Mouse (Mus musculus) hindbrain, embryonic 11.5 days (tissue): ENCODE measurements at regions not wholly inside any gene's neighbourhood (a gene's known extent, or its start where the extent isn't known, plus 50 kb on each side); places are given as distances from the start of the nearest gene placed in this dataset.

Source experiments
- ATAC-seq: fragments of 200-750 bp; cut with Nextera tagmentation; 2 replicates; pipeline ENCODE4 v1.8.0; 2017; ENCODE audit warnings: mild to moderate bottlenecking, moderate TSS enrichment, moderate library complexity; ENCODE audit not compliant: low FRiP score
- DNase-seq: peaks from one replicate; pipeline ENCODE4 v3.0.0-alpha.2; 2015; ENCODE audit warnings: low spot score
- H3K27ac ChIP-seq: fragments of 300-500 bp; sonication (generic); 2 replicates; pipeline ENCODE4 v1.5.1; 2014; ENCODE audit warnings: mild to moderate bottlenecking, low read depth, low read length
- H3K27me3 ChIP-seq: fragments of 300-500 bp; sonication (generic); 2 replicates; pipeline ENCODE4 v1.6.1; 2014; ENCODE audit warnings: mild to moderate bottlenecking, low read length, moderate library complexity, mixed read lengths; ENCODE audit not compliant: control insufficient read depth, insufficient read depth
- H3K36me3 ChIP-seq: fragments of 300-500 bp; sonication (generic); 2 replicates; pipeline ENCODE4 v1.6.1; 2014; ENCODE audit warnings: mild to moderate bottlenecking, low read length, moderate library complexity, mixed read lengths; ENCODE audit not compliant: control insufficient read depth, insufficient read depth
- H3K4me1 ChIP-seq: fragments of 300-500 bp; sonication (generic); replicated peaks from 2 replicates; pipeline ENCODE4 v1.6.1; 2014; ENCODE audit warnings: low read length, mixed read lengths; ENCODE audit not compliant: control insufficient read depth, insufficient read depth
- H3K4me2 ChIP-seq: fragments of 300-500 bp; sonication (generic); replicated peaks from 2 replicates; pipeline ENCODE4 v1.6.1; 2014; ENCODE audit warnings: mild to moderate bottlenecking, low read depth, low read length
- H3K4me3 ChIP-seq: fragments of 300-500 bp; sonication (generic); 2 replicates; pipeline ENCODE4 v1.5.1; 2014; ENCODE audit warnings: low read depth, low read length
- H3K9ac ChIP-seq: fragments of 300-500 bp; sonication (generic); 2 replicates; pipeline ENCODE4 v1.6.1; 2014; ENCODE audit warnings: low read depth, low read length
- H3K9me3 ChIP-seq: fragments of 300-500 bp; sonication (generic); 2 replicates; pipeline ENCODE4 v1.6.1; 2016; ENCODE audit warnings: low read length; ENCODE audit not compliant: control insufficient read depth
- WGBS: fragments of 180-500 bp; shearing (Covaris S2); extraction: QIAGEN DNeasy Blood & Tissue Kit; methylation state at CpG from one replicate; pipeline ENCODE4 v1.1.7; 2014; 5-methylcytosine and 5-hydroxymethylcytosine counted together

GRCm38 (mm10) chr14:96825083-96825482, 306.2 kb upstream of the Klhl1 start:
- H3K27ac ChIP-seq = no peak overlapping the region
- H3K9me3 ChIP-seq = no peaks in the 10 kb centered on the region
- H3K27me3 ChIP-seq = no peaks in the 10 kb centered on the region
- no peak for ATAC-seq
- no peak overlapping the region for H3K9ac ChIP-seq
- 83% methylated on average over 1 of the region's 1 CpGs for WGBS
- no peak overlapping the region for H3K4me2 ChIP-seq
- no peaks in the 10 kb centered on the region for H3K4me1 ChIP-seq
- no peak overlapping the region for H3K4me3 ChIP-seq
- DNase-seq = no peak
- H3K36me3 ChIP-seq = no peaks in the 10 kb centered on the region

GRCm38 (mm10) chr14:96815665-96816064, 296.8 kb upstream of the Klhl1 start:
- Histone ChIP-seq H3K4me1 (no peaks in the 10 kb centered on the region), H3K4me3 (no peak overlapping the region), H3K9me3 (no peaks in the 10 kb centered on the region), H3K27me3 (no peaks in the 10 kb centered on the region), H3K9ac (no peak overlapping the region), H3K27ac (no peak overlapping the region), H3K36me3 (no peaks in the 10 kb centered on the region), H3K4me2 (no peak overlapping the region)
- no peak for ATAC-seq
- DNase-seq = no peak
- WGBS = 84% methylated on average over 2 of the region's 2 CpGs

GRCm38 (mm10) chr14:96805284-96805683, 286.4 kb upstream of the Klhl1 start:
- no peaks in the 10 kb centered on the region for H3K27me3 ChIP-seq
- ATAC-seq = no peak
- DNase-seq = no peak
- no peak overlapping the region for H3K4me3 ChIP-seq
- H3K36me3 ChIP-seq = no peaks in the 10 kb centered on the region
- H3K9me3 ChIP-seq = no peaks in the 10 kb centered on the region
- no peak overlapping the region for H3K27ac ChIP-seq
- H3K4me1 ChIP-seq = no peaks in the 10 kb centered on the region
- 80% methylated on average over 1 of the region's 1 CpGs for WGBS
- no peak overlapping the region for H3K4me2 ChIP-seq
- no peak overlapping the region for H3K9ac ChIP-seq

- Histone ChIP-seq H3K4me1 (no peaks in the 10 kb centered on the region), H3K36me3 (no peaks in the 10 kb centered on the region), H3K9ac (no peak overlapping the region), H3K4me3 (no peak overlapping the region), H3K27me3 (no peaks in the 10 kb centered on the region), H3K4me2 (no peak overlapping the region), H3K27ac (no peak overlapping the region), H3K9me3 (no peaks in the 10 kb centered on the region)
- peak; percentile 56 for ATAC-seq
- WGBS = 87% methylated on average over 1 of the region's 1 CpGs
- DNase-seq = no peak
Observed at GRCm38 (mm10) chr14:96794806-96795205, 275.9 kb upstream of the Klhl1 start.

- ATAC-seq (no peak), DNase-seq (no peak)
- no peaks in the 10 kb centered on the region for H3K4me1 ChIP-seq
- H3K4me3 ChIP-seq = no peak overlapping the region
- H3K27ac ChIP-seq = no peak overlapping the region
- WGBS = 89% methylated on average over 3 of the region's 3 CpGs
- no peaks in the 10 kb centered on the region for H3K27me3 ChIP-seq
- H3K36me3 ChIP-seq = no peaks in the 10 kb centered on the region
- no peak overlapping the region for H3K9ac ChIP-seq
- no peak overlapping the region for H3K4me2 ChIP-seq
- H3K9me3 ChIP-seq = no peaks in the 10 kb centered on the region
Observed at GRCm38 (mm10) chr14:96787917-96788316, 269.0 kb upstream of the Klhl1 start.

GRCm38 (mm10) chr14:96787286-96787685, 268.4 kb upstream of the Klhl1 start:
- DNase-seq (no peak), ATAC-seq (no peak)
- H3K9ac ChIP-seq = no peak overlapping the region
- H3K4me1 ChIP-seq = no peaks in the 10 kb centered on the region
- H3K4me2 ChIP-seq = no peak overlapping the region
- no peaks in the 10 kb centered on the region for H3K36me3 ChIP-seq
- no peaks in the 10 kb centered on the region for H3K27me3 ChIP-seq
- H3K9me3 ChIP-seq = no peaks in the 10 kb centered on the region
- H3K4me3 ChIP-seq = no peak overlapping the region
- WGBS = 46% methylated on average over 1 of the region's 1 CpGs
- no peak overlapping the region for H3K27ac ChIP-seq

GRCm38 (mm10) chr14:96775801-96776200, 256.9 kb upstream of the Klhl1 start:
- WGBS = 77% methylated on average over 1 of the region's 1 CpGs
- Histone ChIP-seq H3K27ac (no peak overlapping the region), H3K4me3 (no peak overlapping the region), H3K4me2 (no peak overlapping the region), H3K9me3 (no peaks in the 10 kb centered on the region), H3K36me3 (no peaks in the 10 kb centered on the region), H3K9ac (no peak overlapping the region), H3K4me1 (no peaks in the 10 kb centered on the region), H3K27me3 (no peaks in the 10 kb centered on the region)
- ATAC-seq = no peak
- DNase-seq = no peak

- 94% methylated on average over 8 of the region's 8 CpGs for WGBS
- Histone ChIP-seq H3K4me1 (no peaks in the 10 kb centered on the region), H3K27me3 (no peaks in the 10 kb centered on the region), H3K9me3 (no peaks in the 10 kb centered on the region), H3K36me3 (no peaks in the 10 kb centered on the region), H3K9ac (no peak overlapping the region), H3K4me2 (no peak overlapping the region), H3K27ac (no peak overlapping the region), H3K4me3 (no peak overlapping the region)
- ATAC-seq (no peak), DNase-seq (no peak)
Observed at GRCm38 (mm10) chr14:96760591-96760990, 241.7 kb upstream of the Klhl1 start.

- H3K4me2 ChIP-seq = no peak overlapping the region
- no peak overlapping the region for H3K27ac ChIP-seq
- H3K4me3 ChIP-seq = no peak overlapping the region
- no peaks in the 10 kb centered on the region for H3K9me3 ChIP-seq
- no peak overlapping the region for H3K9ac ChIP-seq
- H3K4me1 ChIP-seq = no peaks in the 10 kb centered on the region
- WGBS = 72% methylated on average over 4 of the region's 4 CpGs
- H3K27me3 ChIP-seq = no peaks in the 10 kb centered on the region
- no peaks in the 10 kb centered on the region for H3K36me3 ChIP-seq
- ATAC-seq (no peak), DNase-seq (no peak)
Observed at GRCm38 (mm10) chr14:96733211-96733610, 214.3 kb upstream of the Klhl1 start.
